Mouse (Mus musculus) spleen, adult 2 months (tissue): ENCODE measurements around the gene Bola2. TPM values are rescaled to one million over a fixed set of nuclear protein-coding genes. Genes with fewer than 3 reads are reported as not detected.
"Not testable (repeated sequence)": the region's sequence is repeated elsewhere in the genome, so short reads cannot be mapped to it uniquely, and the experiment has no call there.

ENCODE experiments used
- DNase-seq, 2 experiments: peaks; one replicate each; pipeline versions ENCODE4 v3.0.0 to v3.0.0-alpha.2; 2012 to 2021; ENCODE audit warnings: low spot score in 2 of 2, low read depth in 1 of 2
- H3K27ac ChIP-seq: fragments of 200-500 bp; 2 replicates; pipeline ENCODE4 v1.5.1; 2012; ENCODE audit warnings: low read length, inconsistent platforms; ENCODE audit not compliant: insufficient read depth
- H3K27me3 ChIP-seq: fragments of 200-500 bp; 2 replicates; pipeline ENCODE4 v1.6.1; 2012; ENCODE audit warnings: mild to moderate bottlenecking, moderate library complexity, low read length, inconsistent platforms; ENCODE audit not compliant: control insufficient read depth, insufficient read depth
- H3K36me3 ChIP-seq: fragments of 200-500 bp; 2 replicates; pipeline ENCODE4 v1.6.1; 2012; ENCODE audit warnings: mild to moderate bottlenecking, low read length, inconsistent platforms; ENCODE audit not compliant: control insufficient read depth, insufficient read depth
- H3K4me1 ChIP-seq: fragments of 200-500 bp; 2 replicates; pipeline ENCODE4 v1.6.1; 2011; ENCODE audit warnings: inconsistent platforms; ENCODE audit not compliant: control insufficient read depth, insufficient read depth, insufficient read length
- H3K4me3 ChIP-seq: fragments of 200-500 bp; 2 replicates; pipeline ENCODE4 v1.5.1; 2011; ENCODE audit warnings: mild to moderate bottlenecking, inconsistent platforms; ENCODE audit not compliant: insufficient read depth, insufficient read length; ENCODE audit errors: extremely low read depth
- CTCF ChIP-seq: fragments of 200-500 bp; IDR thresholded peaks from 2 replicates; pipeline ENCODE4 v1.5.1; 2011; ENCODE audit warnings: mild to moderate bottlenecking, inconsistent platforms; ENCODE audit not compliant: insufficient read depth, insufficient read length, insufficient replicate concordance; ENCODE audit errors: extremely low read depth
- POLR2A ChIP-seq: fragments of 200-500 bp; IDR thresholded peaks from 2 replicates; pipeline ENCODE4 v1.6.1; 2011; ENCODE audit warnings: low read depth, low read length, inconsistent platforms
- WGBS: fragments of 180-500 bp; shearing (Covaris S2); methylation state at CpG from one replicate; pipeline ENCODE4 v1.1.7; 2018; 5-methylcytosine and 5-hydroxymethylcytosine counted together
- polyA plus RNA-seq: library from polyadenylated mRNA; depleted of rRNA; stranded (reverse); fragments of >200 nt; gene quantifications from 2 replicates; pipeline ENCODE4 v1.2.3, GENCODE M21; 2012

Gene Bola2
- polyA plus RNA-seq, 1 experiment, result 37.4 TPM

- TF ChIP-seq CTCF, result no peak
- TF ChIP-seq POLR2A, result no peak
- Histone ChIP-seq H3K4me3 (no peak overlapping the region), H3K36me3 (no peaks in the 10 kb centered on the region), H3K4me1 (no peaks in the 10 kb centered on the region), H3K27ac (no peak overlapping the region), H3K27me3 (no peaks in the 10 kb centered on the region)
- 93% methylated on average over 5 of the region's 5 CpGs for WGBS
- DNase-seq, result no peak
Observed at GRCm38 (mm10) chr7:126681221-126681620, 14.0 kb upstream of the Bola2 start.

- not testable (repeated sequence) for H3K27me3 ChIP-seq, H3K4me3 ChIP-seq, H3K27ac ChIP-seq, DNase-seq, H3K4me1 ChIP-seq, H3K36me3 ChIP-seq
- 73% methylated on average over 4 of the region's 4 CpGs for WGBS
Observed at GRCm38 (mm10) chr7:126688156-126688555, 7.0 kb upstream of the Bola2 start.

GRCm38 (mm10) chr7:126689021-126689420 lies 6.2 kb upstream of the Bola2 start:
- H3K4me3 ChIP-seq, result no peak overlapping the region
- no peak for DNase-seq
- 85% methylated on average over 3 of the region's 3 CpGs for WGBS
- 0 out of 2 replicates have a peak, but pooled peaks cover 5% of the 10 kb centered on the region for H3K36me3 ChIP-seq
- H3K27ac ChIP-seq, result no peak overlapping the region
- no peaks in the 10 kb centered on the region for H3K4me1 ChIP-seq
- no peaks in the 10 kb centered on the region for H3K27me3 ChIP-seq
- TF ChIP-seq POLR2A (no peak), CTCF (no peak)

- H3K4me3 ChIP-seq, result no peak overlapping the region
Observed at GRCm38 (mm10) chr7:126690737-126691136, 4.5 kb upstream of the Bola2 start.

GRCm38 (mm10) chr7:126691676-126692075 lies 3.5 kb upstream of the Bola2 start:
- Histone ChIP-seq H3K27ac (no peak overlapping the region), H3K36me3 (0 out of 2 replicates have a peak, but pooled peaks cover 5% of the 10 kb centered on the region), H3K4me1 (peaks cover 3% of the 10 kb centered on the region; the same call in 1 of the 2 replicates), H3K4me3 (no peak overlapping the region), H3K27me3 (no peaks in the 10 kb centered on the region)
- DNase-seq, result no peak
- 79% methylated on average over 5 of the region's 5 CpGs for WGBS
- no peak for TF ChIP-seq CTCF
- TF ChIP-seq POLR2A, result no peak

More at GRCm38 (mm10) chr7:126690737-126691136, 4.5 kb upstream of the Bola2 start:
- Histone ChIP-seq H3K36me3 (0 out of 2 replicates have a peak, but pooled peaks cover 5% of the 10 kb centered on the region), H3K27me3 (no peaks in the 10 kb centered on the region), H3K4me1 (no peaks in the 10 kb centered on the region), H3K27ac (no peak overlapping the region)
- WGBS, result 92% methylated on average over 3 of the region's 3 CpGs
- TF ChIP-seq CTCF, result no peak
- no peak for TF ChIP-seq POLR2A
- DNase-seq, result no peak

- WGBS, result 97% methylated on average over 26 of the region's 26 CpGs
- Histone ChIP-seq H3K27ac (no peak overlapping the region), H3K4me3 (no peak overlapping the region), H3K36me3 (peaks cover 5% of the 10 kb centered on the region; the same call in 1 of the 2 replicates), H3K27me3 (no peaks in the 10 kb centered on the region), H3K4me1 (peaks cover 6% of the 10 kb centered on the region; the same call in 1 of the 2 replicates)
- TF ChIP-seq POLR2A, result no peak
- TF ChIP-seq CTCF, result no peak
- no peak for DNase-seq
Observed at GRCm38 (mm10) chr7:126692426-126692825, 2.8 kb upstream of the Bola2 start.

- peaks cover 7% of the 10 kb centered on the region; the same call in 1 of the 2 replicates for H3K36me3 ChIP-seq
- no peak for TF ChIP-seq POLR2A
- peak; percentile 85; the same call in 1 of the 2 replicates for TF ChIP-seq CTCF
- DNase-seq, result peak; percentile 75 to 87
Observed at GRCm38 (mm10) chr7:126693256-126693655, 1.9 kb upstream of the Bola2 start.

More at GRCm38 (mm10) chr7:126693256-126693655, 1.9 kb upstream of the Bola2 start:
- Histone ChIP-seq H3K27me3 (no peaks in the 10 kb centered on the region), H3K27ac (no peak overlapping the region), H3K4me3 (no peak overlapping the region), H3K4me1 (peaks cover 6% of the 10 kb centered on the region; the same call in 1 of the 2 replicates)
- WGBS, result 4% methylated on average over 3 of the region's 3 CpGs
